Mouse (Mus musculus): ENCODE results near the gene Nfkbib. TPM values are rescaled to one million over a fixed set of nuclear protein-coding genes. Genes with fewer than 3 reads are reported as not detected.
A peak's percentile ranks its signal among the peaks of the same experiment; 100 is the strongest.

Nfkbib gene
- polyA plus RNA-seq, 1 experiment from 2014 or later = 50.5 TPM

- Histone ChIP-seq H3K36me3 (peaks cover 7% of the 10 kb centered on the region; the same call in 1 of the 2 replicates), H3K27me3 (ENCODE audit: low read depth, poor library complexity, severe bottlenecking) (no peaks in the 10 kb centered on the region), H3K27ac (peak overlapping the region; percentile 76), H3K9me3 (replicated peaks) (no peaks in the 10 kb centered on the region), H3K4me3 (no peak overlapping the region), H3K4me1 (peaks cover 63% of the 10 kb centered on the region)
- DNase-seq (ENCODE audit: low spot score) = no peak
- 78% methylated on average over 14 of the region's 14 CpGs for WGBS
These were observed 25.3 kb upstream of the Nfkbib start for GRCm38 (mm10) chr7:28792391-28793185.

- no peak overlapping the region for H3K4me3 ChIP-seq
- no peaks in the 10 kb centered on the region for H3K27me3 ChIP-seq (ENCODE audit: low read depth, poor library complexity, severe bottlenecking)
- H3K4me1 ChIP-seq = peaks cover 62% of the 10 kb centered on the region
- peak overlapping the region; percentile 76 for H3K27ac ChIP-seq
- DNase-seq (ENCODE audit: low spot score) = no peak
- H3K9me3 ChIP-seq (replicated peaks) = no peaks in the 10 kb centered on the region
- peaks cover 13% of the 10 kb centered on the region for H3K36me3 ChIP-seq
These were observed 24.4 kb upstream of the Nfkbib start for GRCm38 (mm10) chr7:28791706-28792105.

GRCm38 (mm10) chr7:28790066-28790806 is 22.9 kb upstream of the Nfkbib start:
- no peak for DNase-seq (ENCODE audit: low spot score)
- Histone ChIP-seq H3K4me3 (no peak overlapping the region), H3K27me3 (ENCODE audit: low read depth, poor library complexity, severe bottlenecking) (no peaks in the 10 kb centered on the region), H3K4me1 (peaks cover 51% of the 10 kb centered on the region), H3K27ac (peak overlapping the region; percentile 75; the same call in 1 of the 2 replicates), H3K36me3 (peaks cover 27% of the 10 kb centered on the region), H3K9me3 (replicated peaks) (no peaks in the 10 kb centered on the region)
- 61% methylated on average over 8 of the region's 8 CpGs for WGBS

GRCm38 (mm10) chr7:28789235-28789634 is 21.9 kb upstream of the Nfkbib start:
- no peaks in the 10 kb centered on the region for H3K9me3 ChIP-seq (replicated peaks)
- 64% methylated on average over 3 of the region's 3 CpGs for WGBS
- H3K27ac ChIP-seq = peak overlapping the region; percentile 75
- H3K36me3 ChIP-seq = peaks cover 28% of the 10 kb centered on the region
- H3K27me3 ChIP-seq (ENCODE audit: low read depth, poor library complexity, severe bottlenecking) = no peaks in the 10 kb centered on the region
- no peak for DNase-seq (ENCODE audit: low spot score)
- no peak overlapping the region; the same call in 1 of the 2 replicates for H3K4me3 ChIP-seq
- peaks cover 51% of the 10 kb centered on the region for H3K4me1 ChIP-seq

- H3K4me1 ChIP-seq = peaks cover 51% of the 10 kb centered on the region
- H3K36me3 ChIP-seq = peaks cover 34% of the 10 kb centered on the region
- no peaks in the 10 kb centered on the region for H3K27me3 ChIP-seq (ENCODE audit: low read depth, poor library complexity, severe bottlenecking)
- 64% methylated on average over 5 of the region's 5 CpGs for WGBS
- H3K27ac ChIP-seq = peak within 1 kb of the TSS; percentile 75
- no peak for DNase-seq (ENCODE audit: low spot score)
- H3K4me3 ChIP-seq = no peak within 1 kb of the TSS; the same call in 1 of the 2 replicates
- H3K9me3 ChIP-seq (replicated peaks) = no peaks in the 10 kb centered on the region
These were observed 21.2 kb upstream of the Nfkbib start, which contains the start of gene Rinl for GRCm38 (mm10) chr7:28788307-28789195. TSS of gene Rinl (plus strand) at chr7:28788969.

GRCm38 (mm10) chr7:28787884-28788283 is 20.6 kb upstream of the Nfkbib start:
- 92% methylated on average over 9 of the region's 9 CpGs for WGBS
- H3K27ac ChIP-seq = 0 out of 2 replicates have a peak overlapping the region, but pooled peaks have one; percentile 75
- no peaks in the 10 kb centered on the region for H3K9me3 ChIP-seq (replicated peaks)
- DNase-seq (ENCODE audit: low spot score) = no peak
- H3K36me3 ChIP-seq = peaks cover 41% of the 10 kb centered on the region
- no peak overlapping the region for H3K4me3 ChIP-seq
- H3K4me1 ChIP-seq = peaks cover 52% of the 10 kb centered on the region
- H3K27me3 ChIP-seq (ENCODE audit: low read depth, poor library complexity, severe bottlenecking) = no peaks in the 10 kb centered on the region

- Histone ChIP-seq H3K27me3 (ENCODE audit: low read depth, poor library complexity, severe bottlenecking) (no peaks in the 10 kb centered on the region), H3K4me1 (peaks cover 34% of the 10 kb centered on the region), H3K27ac (no peak overlapping the region), H3K36me3 (peaks cover 45% of the 10 kb centered on the region), H3K4me3 (no peak overlapping the region), H3K9me3 (replicated peaks) (no peaks in the 10 kb centered on the region)
- 72% methylated on average over 5 of the region's 5 CpGs for WGBS
- no peak for DNase-seq (ENCODE audit: low spot score)
These were observed 17.8 kb upstream of the Nfkbib start for GRCm38 (mm10) chr7:28785161-28785560.

GRCm38 (mm10) chr7:28781261-28781663 is 13.9 kb upstream of the Nfkbib start:
- Histone ChIP-seq H3K27me3 (ENCODE audit: low read depth, poor library complexity, severe bottlenecking) (no peaks in the 10 kb centered on the region), H3K27ac (no peak overlapping the region), H3K4me3 (no peak overlapping the region), H3K9me3 (replicated peaks) (no peaks in the 10 kb centered on the region), H3K4me1 (peaks cover 9% of the 10 kb centered on the region), H3K36me3 (peaks cover 46% of the 10 kb centered on the region)
- no peak for DNase-seq (ENCODE audit: low spot score)
- WGBS = 92% methylated on average over 8 of the region's 8 CpGs

- WGBS = 84% methylated on average over 7 of the region's 7 CpGs
- DNase-seq (ENCODE audit: low spot score) = no peak
- peaks cover 42% of the 10 kb centered on the region for H3K36me3 ChIP-seq
- peaks cover 9% of the 10 kb centered on the region for H3K4me1 ChIP-seq
- H3K27me3 ChIP-seq (ENCODE audit: low read depth, poor library complexity, severe bottlenecking) = no peaks in the 10 kb centered on the region
- no peak overlapping the region for H3K27ac ChIP-seq
- H3K9me3 ChIP-seq (replicated peaks) = no peaks in the 10 kb centered on the region
- no peak overlapping the region for H3K4me3 ChIP-seq
These were observed 13.5 kb upstream of the Nfkbib start for GRCm38 (mm10) chr7:28780857-28781256.

GRCm38 (mm10) chr7:28780067-28780658 is 12.9 kb upstream of the Nfkbib start:
- WGBS = 50% methylated on average over 6 of the region's 6 CpGs
- peaks cover 40% of the 10 kb centered on the region for H3K36me3 ChIP-seq
- no peak overlapping the region for H3K4me3 ChIP-seq
- H3K27ac ChIP-seq = no peak overlapping the region
- no peaks in the 10 kb centered on the region for H3K27me3 ChIP-seq (ENCODE audit: low read depth, poor library complexity, severe bottlenecking)
- peaks cover 9% of the 10 kb centered on the region for H3K4me1 ChIP-seq
- no peaks in the 10 kb centered on the region for H3K9me3 ChIP-seq (replicated peaks)
- DNase-seq (ENCODE audit: low spot score) = peak; percentile 90

- peaks cover 48% of the 10 kb centered on the region for H3K36me3 ChIP-seq
- H3K4me3 ChIP-seq = no peak overlapping the region
- peaks cover 9% of the 10 kb centered on the region for H3K4me1 ChIP-seq
- H3K27me3 ChIP-seq (ENCODE audit: low read depth, poor library complexity, severe bottlenecking) = no peaks in the 10 kb centered on the region
- DNase-seq (ENCODE audit: low spot score) = no peak
- H3K9me3 ChIP-seq (replicated peaks) = no peaks in the 10 kb centered on the region
- no peak overlapping the region for H3K27ac ChIP-seq
- WGBS = 77% methylated on average over 9 of the region's 9 CpGs
These were observed 11.5 kb upstream of the Nfkbib start for GRCm38 (mm10) chr7:28778825-28779224.

GRCm38 (mm10) chr7:28775129-28775528 is 7.8 kb upstream of the Nfkbib start:
- WGBS = 92% methylated on average over 7 of the region's 7 CpGs
- Histone ChIP-seq H3K4me3 (no peak overlapping the region; the same call in 1 of the 2 replicates), H3K9me3 (replicated peaks) (no peaks in the 10 kb centered on the region), H3K36me3 (peaks cover 48% of the 10 kb centered on the region), H3K4me1 (peaks cover 1% of the 10 kb centered on the region), H3K27ac (no peak overlapping the region), H3K27me3 (ENCODE audit: low read depth, poor library complexity, severe bottlenecking) (no peaks in the 10 kb centered on the region)
- no peak for DNase-seq (ENCODE audit: low spot score)

Data from limb, embryonic 10.5 days (tissue).